Mouse (Mus musculus) heart, postnatal 0 days (tissue): ENCODE measurements around the gene Entpd8.

ENCODE experiments used
- CTCF ChIP-seq: IDR thresholded peaks from 2 replicates; pipeline ENCODE4 v1.5.1; 2016; ENCODE audit warnings: antibody characterized with exemption, control low read depth, low read depth
- EP300 ChIP-seq: IDR thresholded peaks from 2 replicates; pipeline ENCODE4 v1.6.1; 2016; ENCODE audit warnings: antibody characterized with exemption, low read depth

DNA sequence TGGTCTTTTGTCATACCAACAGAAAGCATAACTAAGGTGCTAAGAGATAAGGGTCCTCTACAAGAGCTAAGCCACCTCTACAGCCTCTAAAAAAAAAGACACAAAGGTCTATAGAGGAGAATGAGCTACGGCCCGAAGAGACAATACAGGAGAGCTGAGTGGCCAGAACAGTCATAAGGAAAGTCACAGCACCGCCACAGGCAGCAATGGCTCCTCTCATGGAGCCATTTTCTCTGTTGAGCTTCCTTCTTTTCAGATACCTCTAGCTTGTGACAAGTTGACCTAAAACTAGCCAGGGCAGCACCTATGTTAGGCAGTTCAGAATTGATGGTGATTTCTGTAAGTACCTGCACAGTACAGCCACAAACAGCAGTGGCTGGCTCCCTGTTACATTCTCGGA, 13.6 kb upstream of the Entpd8 start:
- no peak for TF ChIP-seq EP300
- no peak for TF ChIP-seq CTCF
